Mouse (Mus musculus) monocyte, adult 5-6 weeks (primary cell): Measurements from ENCODE around the gene Cabp7. TPM values are rescaled to one million over a fixed set of nuclear protein-coding genes. Genes with fewer than 3 reads are reported as not detected.

Experiments
- ATAC-seq: fragments of 153-309, 156-312 bp; replicated peaks from 2 replicates; pipeline ENCODE4 v1.8.0; 2017; ENCODE audit warnings: mild to moderate bottlenecking; ENCODE audit not compliant: low TSS enrichment, insufficient number of reproducible peaks, severe bottlenecking, poor library complexity, low FRiP score
- total RNA-seq: library from RNA; stranded (forward); fragments of 200-1000, 200-491, 200-594 nt; gene quantifications from 3 replicates; pipeline ENCODE4 v1.2.3, GENCODE M21; 2017

Cabp7 gene
- total RNA-seq, 1 experiment from 2014 or later = not detected

DNA sequence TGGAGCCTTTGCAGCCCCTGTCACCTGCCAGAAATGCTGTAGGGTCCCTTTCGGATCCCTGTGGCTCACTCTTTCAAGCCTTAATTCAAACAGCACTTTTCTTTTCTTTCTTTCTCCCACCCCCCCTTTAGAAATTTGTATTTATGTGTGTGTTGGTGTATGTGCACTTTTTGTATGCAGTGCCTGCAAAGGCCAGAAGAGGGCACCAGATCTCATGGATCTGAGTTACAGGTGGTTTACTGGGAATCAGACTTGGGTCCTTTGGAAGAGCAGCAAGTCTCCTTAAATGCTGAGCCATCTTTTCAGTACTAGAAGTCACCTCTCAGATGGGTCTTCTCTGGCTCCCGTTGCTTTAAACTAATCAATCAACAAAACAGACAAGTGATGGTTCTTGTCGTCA is 7.5 kb upstream of the Cabp7 start:
- ATAC-seq = no peak

DNA sequence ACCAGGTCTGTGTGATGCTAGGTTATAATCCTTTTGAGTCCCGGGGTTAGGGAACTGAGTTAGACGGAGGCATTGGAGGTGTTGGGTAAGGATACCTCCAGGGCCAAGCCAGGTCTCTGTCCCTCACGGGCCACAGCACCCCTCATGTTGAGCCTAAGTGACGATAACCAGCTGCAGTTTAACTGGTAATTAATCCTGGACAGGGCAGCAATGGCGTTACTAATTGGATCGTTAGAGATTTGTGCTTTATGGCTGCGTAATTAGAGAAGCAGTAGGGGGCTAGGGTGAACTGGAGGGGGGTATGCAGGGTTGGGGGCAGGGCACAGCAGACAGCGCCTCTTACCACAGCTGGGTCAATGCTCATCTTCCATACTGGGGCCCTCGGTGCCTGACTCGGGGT is 6.3 kb upstream of the Cabp7 start:
- ATAC-seq = no peak

DNA sequence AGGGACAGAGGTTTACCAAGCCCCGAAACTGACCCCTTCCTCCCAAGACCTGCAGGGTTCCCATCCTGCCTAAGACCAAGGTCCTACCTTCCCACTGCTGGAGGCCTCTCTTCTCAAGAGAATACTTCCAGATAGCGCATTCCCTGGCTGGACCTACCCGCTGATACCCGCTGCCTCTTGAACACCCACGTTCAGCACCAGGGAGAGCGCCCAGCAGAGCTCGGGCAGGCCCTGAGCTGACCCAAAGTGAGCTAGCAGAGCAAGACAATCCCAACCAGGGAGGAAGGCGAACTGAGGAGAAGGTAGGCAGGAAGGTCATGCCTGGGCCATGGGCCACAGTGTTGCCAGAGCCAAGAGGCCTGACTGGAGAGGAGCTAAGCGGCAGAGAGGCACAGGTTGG is 3.7 kb upstream of the Cabp7 start:
- no peak for ATAC-seq

DNA sequence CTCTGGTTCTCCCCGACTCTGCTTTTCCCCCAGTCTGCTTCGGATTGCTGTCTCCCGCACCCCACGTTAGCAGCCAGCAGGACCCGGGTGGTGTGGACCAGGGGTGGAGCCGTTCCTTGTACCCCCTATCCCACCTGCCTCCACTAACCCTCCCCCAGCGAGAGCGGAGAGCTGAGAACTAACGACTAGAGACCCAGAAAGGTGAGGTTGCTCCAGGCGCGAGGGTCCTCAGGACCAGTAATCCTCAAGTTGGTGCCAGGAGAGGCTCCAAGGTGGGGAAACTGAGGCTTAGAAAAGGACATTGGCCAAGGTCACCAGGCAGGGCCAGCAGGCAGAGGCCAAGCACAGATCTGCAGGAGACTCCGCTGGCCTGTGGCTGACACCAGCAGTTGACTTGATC is 707 bp upstream of the Cabp7 start:
- ATAC-seq = no peak

DNA sequence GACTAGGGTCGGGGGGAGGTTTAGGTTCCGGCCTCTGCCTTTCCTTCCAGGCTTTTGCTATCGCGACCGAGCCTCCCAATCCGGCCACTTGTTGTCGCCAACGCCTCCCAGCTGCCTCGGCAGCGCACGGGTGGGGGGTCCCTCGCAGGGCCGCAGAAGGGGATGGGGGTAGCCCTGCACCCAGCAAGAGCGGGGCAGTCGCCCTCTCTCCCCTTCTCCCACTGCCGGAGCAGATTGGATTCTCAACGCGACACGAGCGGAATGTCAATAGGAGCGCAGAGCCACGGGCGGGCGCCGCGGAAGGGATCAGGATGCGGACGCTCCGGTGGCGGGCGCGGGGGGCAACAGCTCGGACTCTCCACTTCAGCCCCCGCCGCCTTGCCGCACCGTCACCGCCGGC is 609 bp downstream of the Cabp7 start:
- no peak for ATAC-seq

DNA sequence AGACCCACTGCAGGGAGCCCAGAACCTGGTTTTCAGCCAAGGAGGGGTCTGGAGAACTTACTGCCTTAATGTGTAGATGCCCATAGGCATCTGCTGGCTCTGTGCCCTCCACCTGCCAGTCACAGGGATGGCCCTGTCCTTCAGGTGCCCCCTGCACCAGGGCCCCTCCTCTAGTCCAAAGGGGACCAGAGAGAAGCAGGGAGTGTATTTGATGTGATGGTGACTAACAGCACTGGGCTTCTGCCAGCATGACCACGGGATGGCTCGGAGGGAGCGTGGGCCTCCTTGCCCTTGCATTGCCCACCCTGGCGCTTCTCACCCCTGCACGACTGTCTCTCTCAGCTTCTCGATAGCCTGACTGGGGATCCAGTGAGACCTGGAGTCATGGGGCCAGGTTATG is 1.9 kb downstream of the Cabp7 start:
- ATAC-seq = no peak

DNA sequence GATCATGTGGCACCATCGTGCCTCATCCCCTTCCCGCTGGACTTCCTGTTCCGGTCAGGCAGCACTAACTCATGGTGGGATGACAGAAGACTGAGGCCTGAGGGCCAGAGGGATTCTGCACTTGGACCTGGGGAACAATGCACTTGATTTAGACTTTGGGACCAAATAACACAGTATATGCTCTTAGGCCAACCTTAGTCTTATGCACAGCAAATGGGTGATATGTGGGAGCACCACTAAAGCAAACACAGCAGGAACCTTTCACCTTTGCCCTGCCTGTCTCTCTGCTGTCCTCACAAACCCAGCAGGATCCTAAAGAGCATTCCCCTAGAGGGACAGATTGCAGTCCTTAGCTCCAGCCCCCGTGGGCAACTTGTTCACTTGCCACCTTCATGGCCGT is 5.8 kb downstream of the Cabp7 start:
- no peak for ATAC-seq

DNA sequence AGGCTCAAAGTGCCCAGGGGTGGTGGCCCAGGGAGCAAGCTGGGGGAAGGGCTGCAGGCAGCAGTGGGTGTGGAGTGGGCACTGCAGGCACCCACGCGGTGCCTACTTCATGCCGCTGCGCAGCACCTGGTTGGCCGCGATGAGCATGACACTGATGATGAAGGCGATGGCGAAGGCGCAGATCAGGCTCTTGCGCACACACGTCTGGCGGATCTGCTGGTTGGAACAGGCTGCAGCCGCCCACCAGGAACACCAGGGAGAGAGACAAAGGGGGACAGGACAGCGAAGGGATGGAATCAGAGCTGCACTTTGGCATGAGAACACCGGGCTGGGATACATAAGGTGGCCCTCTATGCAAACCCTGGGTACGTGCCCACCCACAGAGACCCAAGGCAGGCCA is 7.9 kb downstream of the Cabp7 start:
- no peak for ATAC-seq

DNA sequence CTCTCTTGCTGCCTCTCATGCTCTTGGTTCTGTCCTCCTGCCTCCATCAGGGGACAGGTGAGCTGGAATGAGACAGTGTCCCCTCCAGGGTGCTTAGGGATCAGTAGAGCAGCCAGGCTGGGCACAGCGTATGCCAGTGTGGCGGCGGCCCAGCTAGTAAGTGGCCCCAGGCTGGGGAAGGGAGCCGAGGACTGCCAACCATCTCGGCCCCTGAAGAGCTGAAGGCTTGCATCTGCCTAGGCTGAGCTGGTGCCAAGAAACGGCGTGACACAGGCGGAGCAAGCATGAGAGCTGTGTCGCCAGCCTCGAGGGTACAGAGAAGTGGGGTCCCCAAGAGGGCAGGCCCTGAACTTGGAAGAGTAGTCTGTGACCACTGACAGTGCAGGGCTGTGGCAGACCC is 8.9 kb downstream of the Cabp7 start:
- no peak for ATAC-seq

DNA sequence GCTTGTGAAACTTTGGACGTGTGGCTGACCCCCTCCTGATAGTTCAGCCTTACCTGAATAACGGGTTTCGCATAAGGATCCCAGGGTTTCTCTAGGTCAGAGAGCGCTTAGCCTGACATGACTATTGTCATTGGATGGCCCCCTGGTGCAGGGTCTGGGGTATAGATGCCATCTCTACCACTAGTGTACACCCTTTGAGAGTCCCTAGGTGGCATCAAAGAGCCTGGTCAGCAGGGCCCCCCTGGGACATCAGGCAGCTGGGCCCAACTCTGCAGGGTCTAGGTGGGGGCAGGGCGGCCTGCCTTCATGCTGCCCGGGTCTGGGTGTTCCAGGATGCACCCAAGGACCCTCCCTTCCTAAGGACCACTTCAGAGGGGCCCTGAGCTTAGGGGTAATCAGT is 10.2 kb downstream of the Cabp7 start:
- ATAC-seq = no peak

DNA sequence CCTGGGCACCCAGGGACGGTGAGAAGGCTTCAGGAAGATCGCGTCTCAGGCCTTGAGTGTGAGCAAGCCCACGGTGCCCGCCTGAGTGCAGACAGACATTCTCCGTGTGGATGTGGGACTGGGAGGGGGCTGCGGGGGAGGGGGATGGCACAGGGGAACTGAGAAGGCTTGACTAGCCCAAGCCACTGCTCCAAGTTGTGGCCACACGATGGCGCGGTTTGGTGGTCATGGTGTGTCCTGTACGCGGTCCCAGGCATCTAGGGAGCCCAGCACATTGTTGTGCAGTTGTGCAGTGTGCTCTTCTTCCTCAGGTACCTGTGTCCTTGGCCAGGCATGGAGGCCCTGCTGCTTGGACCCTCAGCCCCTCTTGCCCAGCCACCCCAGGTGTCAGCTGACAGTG is 12.4 kb downstream of the Cabp7 start:
- no peak for ATAC-seq

DNA sequence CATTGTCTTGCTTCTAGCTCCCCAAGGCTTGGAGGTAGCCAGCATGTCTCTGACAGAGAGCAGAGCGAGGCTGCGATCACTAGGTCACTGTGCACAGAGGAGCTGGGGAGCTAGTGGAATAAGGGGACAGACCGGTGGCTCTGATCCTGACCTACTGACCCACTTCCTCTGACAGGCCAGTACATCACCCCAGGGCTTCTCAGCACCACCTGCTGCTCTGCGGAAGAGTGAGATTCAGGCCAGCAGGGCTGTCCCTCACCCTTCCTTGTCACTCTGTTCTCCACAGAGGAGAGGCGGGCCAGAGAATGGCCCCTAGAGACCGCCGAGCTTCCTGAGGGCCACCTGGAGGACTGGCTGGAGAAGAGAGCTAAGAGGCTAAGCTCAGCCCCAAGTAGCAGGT is 14.8 kb downstream of the Cabp7 start:
- no peak for ATAC-seq

DNA sequence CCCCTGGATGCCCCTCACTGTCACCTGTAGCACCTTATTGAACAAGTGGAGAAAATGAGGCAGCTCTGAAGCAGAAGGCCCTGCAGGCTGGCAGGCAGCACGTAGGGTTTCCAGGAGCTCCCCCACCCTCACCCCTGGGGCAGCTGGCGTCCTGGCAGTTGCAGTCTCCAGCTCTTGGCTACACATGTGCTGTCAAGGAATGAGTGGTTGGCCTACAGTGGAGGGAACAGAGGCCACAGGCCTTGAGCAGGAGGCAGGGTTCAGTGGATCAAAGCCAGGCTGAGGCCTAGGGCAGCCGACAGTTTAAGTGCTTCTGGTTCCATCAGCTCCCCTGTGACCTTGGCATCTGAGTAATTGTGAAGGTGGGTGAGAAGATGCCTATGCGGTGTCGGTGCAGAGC is 15.7 kb downstream of the Cabp7 start:
- no peak for ATAC-seq

DNA sequence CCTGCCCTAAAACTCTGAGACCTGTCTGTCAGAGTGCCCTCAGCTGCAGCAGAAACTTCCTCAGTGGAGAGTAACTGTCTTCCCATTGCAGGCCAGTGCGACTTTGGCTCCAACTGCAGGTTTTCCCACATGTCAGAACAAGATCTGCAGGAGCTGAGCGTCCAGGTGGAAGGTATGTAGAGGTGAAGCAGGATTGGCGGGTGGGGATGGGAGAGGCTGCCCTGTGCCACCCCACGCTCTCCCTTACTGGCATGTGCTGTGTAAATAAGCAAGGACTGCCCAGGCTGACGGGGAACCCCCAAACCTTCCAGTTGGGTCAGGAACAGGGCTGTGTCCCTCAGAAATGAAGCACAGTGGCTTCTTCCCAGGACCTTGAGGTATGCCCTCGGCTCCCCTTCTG is 16.5 kb downstream of the Cabp7 start:
- ATAC-seq = no peak

DNA sequence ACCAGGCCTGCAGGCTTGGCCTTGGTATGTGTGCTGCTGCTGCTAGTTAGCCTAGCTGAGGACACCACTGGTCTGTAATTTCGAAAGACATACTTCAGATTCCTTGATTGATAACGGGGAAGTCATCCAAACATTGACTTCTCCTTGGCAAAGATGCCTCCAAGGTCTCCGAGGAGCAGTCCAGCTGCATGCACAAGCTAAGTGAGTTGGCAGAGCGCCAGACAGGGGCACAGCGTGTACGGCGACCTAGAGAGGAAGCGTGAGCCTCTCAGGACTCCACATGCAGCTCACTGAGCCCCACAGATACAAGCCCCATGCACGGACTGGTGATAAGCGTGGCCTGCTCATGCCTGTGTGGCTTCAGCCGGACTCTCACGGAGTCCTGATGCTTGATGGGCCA is 17.0 kb downstream of the Cabp7 start:
- no peak for ATAC-seq

DNA sequence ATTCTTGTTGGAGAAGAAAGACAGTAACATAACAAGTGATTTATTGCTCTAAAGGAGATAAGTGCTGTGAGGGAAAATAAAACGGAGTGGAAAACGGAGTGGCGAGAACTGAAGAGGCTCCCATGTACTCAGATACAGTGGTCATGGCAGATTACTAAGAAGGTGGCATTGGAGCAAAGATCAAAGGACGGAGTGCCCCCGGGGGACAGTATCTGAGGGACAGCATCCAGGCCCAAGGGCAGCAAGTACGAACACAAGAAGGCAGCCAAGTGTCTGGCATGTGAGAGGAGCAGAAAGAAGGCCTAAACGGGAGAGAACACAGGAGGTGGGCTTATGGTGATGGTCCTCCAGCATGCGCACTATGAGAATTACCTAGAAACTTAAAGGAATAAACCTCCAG is 24.9 kb downstream of the Cabp7 start:
- no peak for ATAC-seq

DNA sequence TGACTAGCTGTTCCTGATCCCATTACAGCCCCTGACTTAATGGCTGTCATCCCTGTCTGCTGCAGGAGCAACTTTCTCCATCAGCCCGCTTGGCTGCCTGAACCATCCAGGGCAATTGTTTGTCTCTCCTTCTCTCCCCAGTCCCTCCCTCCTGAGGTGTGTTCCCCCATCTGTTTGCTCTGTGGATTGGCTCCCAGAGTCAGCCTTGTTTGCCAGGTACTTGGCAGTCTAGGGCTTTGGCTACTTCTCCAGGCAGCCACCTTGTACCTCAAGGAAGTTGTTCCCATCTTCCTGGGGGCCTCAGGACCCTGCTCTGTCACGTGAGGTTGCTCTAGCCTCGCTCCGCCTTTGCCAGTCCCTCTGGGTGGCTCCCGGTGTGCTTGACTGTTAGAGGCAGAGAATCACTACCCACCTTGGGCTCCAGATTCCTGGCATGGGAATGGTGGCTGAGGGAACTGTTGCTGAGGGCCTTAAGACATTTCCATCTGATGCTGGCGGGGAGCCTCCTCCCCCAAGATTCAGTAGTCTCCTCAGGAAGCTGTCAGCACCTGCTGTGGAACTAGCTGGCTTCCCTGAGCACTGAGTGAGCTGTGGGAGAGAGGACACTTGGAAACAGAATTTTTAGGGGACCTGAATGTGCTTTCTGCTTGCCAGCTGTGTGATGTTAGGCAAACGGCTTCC is 25.5 kb downstream of the Cabp7 start:
- no peak for ATAC-seq

DNA sequence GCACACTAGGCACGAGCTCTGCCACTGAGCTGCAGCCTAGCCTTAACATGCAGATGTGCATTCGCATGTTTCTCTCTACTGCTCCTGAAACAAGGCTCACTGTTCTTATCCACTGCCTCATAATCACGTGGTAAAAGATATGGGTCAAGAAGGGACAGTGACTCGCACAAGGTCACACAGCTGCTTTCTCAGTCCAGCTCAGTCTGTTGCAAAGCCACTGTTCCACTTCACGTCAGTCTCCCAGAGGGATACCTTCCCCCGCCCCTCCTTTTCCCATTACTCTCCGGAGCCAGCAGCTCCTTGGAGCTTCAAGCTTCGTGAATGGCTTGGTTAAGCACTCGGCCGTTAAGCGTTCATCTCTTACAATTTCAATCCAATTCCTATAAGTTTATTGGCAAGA is 26.2 kb downstream of the Cabp7 start:
- ATAC-seq = no peak

DNA sequence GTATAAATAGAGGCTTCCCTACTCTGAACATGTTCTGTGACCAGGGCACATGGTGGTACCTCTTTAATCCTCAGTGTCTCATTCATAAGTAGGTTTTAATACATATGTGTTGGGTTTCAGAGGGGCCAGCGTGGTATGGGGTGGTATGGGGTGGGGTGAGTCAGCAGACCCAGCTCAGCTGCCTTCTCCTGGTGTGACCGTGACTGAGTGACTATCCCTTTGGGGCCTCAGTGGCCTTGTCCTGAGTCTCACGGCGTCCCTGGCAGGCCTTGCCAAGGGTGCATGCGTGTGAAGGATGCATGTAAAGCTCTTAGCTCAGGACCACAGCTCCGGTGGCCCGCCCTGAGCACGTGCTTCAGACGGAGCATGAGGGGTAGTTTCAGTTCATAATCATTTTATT is 26.6 kb downstream of the Cabp7 start:
- no peak for ATAC-seq

DNA sequence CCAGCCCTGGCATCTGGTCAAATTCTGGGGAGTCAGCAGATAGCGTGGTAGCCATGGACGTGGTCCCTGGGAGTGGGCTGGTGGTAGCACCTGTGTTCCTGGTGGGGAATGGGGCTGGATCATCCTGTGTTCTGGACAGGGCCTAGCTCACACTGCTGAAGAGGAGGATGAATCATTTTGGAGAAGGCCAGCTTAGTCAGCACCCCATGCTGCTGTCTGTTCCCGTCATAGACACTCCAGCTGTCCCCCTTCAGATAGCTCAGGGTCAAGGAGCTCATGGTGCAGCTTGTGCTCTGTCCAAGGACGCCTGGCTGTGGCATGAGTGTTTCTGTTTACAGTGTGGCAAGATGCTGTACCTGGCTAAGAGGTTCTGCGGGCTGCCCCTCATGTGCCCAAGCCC is 28.0 kb downstream of the Cabp7 start:
- no peak for ATAC-seq

DNA sequence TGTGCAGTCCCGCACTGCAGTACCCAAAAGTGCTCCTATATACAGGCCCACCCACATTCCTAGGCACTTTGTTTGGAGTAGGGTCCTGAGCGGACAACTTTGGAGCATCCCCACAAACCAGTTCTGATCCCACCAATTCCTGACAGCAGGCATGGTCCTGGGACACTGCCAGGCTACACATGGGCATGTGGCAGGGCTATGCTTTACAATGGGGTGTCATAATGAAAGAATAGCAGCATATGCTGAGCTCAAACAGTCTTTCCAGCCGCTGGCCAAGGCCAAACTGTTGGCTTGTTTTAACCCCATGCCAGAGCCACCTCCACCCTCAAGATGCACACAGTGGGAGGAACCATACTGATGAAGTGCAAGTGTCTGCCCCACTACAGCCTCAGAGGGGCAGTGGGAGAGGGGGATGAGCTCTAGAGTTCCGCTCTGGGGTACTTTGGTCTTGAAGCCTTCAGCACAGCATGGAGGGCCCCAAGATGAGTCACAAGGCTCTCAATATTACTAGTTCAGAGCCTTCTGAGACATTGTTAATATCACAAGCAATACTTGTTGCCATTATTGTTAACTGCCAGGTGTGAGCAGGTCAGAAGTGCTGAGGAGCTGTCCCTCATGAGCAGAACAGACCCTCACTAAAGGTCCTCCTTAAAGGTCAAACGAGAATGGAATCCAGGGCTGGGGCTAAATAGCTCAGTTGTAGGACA is 29.9 kb downstream of the Cabp7 start:
- no peak for ATAC-seq
